Mouse (Mus musculus) G1E (cell line): Measurements from ENCODE around the gene Olfr1310.

Experiments
- CTCF ChIP-seq: IDR thresholded peaks from 2 replicates; pipeline ENCODE4 v1.5.1; 2012; ENCODE audit warnings: low read depth, low read length, inconsistent platforms, mixed read lengths
- GATA1 ChIP-seq: IDR thresholded peaks from 2 replicates; pipeline ENCODE4 v1.6.1; 2012; ENCODE audit warnings: borderline replicate concordance, low read length, inconsistent platforms, mixed read lengths
- GATA2 ChIP-seq: IDR thresholded peaks from 2 replicates; pipeline ENCODE4 v1.6.1; 2012; ENCODE audit warnings: low read depth, low read length, inconsistent platforms, borderline replicate concordance

- TF ChIP-seq GATA1 (no peak), GATA2 (no peak), CTCF (no peak)
These were observed at the start of gene Olfr1310 for GRCm38 (mm10) chr2:112012608-112013007.
